Mouse (Mus musculus): ENCODE data around the gene Nup214.

Gene Nup214

GRCm38 (mm10) chr2:32047323-32047722, 73.1 kb downstream of the Nup214 start:
- DNase-seq: peak; percentile 86

DNA sequence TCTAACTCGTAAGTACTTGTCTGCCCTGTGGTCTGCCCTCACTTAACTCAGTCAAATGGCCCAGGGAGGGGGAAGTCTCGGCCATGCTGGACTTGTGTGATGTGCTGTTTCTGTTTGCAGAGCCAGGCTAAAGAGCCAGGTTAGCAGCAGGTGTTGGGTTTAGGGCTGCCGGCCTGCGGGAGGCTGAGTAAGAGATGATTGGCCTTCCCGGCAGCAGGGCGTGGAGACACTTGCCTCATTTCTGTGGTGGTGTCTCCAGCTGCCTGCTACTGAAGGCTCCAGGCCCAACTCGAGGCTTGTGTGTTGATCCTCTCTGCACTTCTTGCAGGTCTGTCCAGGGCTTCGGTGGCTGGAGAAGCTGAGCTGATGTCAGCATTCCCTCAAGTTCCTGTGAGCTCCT, 77.6 kb downstream of the Nup214 start:
- DNase-seq: peak; percentile 75

DNA sequence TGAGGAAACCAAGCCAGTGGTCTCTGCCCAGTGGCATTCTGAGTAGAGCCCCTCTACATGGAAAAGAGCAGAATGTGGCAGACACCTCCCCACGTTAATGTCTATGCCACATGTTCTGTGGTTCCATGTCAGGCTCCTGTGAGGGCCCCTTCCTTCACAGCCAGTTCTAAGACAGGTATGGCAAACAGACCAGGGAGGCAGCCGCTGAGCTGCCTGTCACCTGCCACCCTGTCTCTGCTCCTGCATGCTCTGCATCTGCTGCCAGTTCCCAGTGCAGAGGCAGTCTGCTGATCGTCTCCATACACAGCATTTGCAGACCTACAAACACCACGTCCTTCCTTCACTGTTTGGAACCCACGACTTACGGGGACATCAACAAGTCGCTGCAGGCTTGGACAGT, 78.2 kb downstream of the Nup214 start:
- DNase-seq: peak; percentile 69

DNA sequence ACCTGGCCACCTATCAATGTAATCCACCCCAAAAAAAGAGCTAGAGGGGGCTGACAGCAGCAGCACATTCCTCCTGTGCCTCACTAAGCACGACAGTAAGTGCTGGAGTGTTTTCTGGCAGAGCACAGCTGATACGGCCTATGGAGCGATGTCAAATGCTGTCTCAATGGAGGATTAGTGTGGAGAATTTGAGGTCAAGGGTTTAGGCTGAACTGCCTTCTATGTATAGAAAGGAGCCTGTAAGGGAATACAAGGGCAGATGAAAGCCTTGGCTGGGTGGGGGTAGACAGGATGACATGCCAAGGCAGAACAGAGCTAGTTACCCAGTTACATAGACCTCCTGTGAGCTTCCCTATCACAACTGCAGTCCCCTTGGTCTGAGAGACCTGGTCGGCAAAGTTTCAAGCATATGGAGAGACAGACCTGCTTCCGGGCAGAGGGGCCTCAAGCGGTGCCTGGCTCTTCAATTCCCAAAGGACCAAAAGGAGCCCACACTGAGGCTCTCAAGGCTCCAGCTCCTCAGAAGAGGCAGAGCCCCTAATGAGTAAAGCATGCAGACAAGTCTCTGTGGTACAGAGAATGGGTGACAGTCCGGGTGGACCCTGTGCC, 81.2 kb downstream of the Nup214 start:
- no peak for DNase-seq

GRCm38 (mm10) chr2:32056524-32056923, 82.3 kb downstream of the Nup214 start:
- DNase-seq: no peak

GRCm38 (mm10) chr2:32057360-32057759, 83.1 kb downstream of the Nup214 start:
- DNase-seq: no peak

DNA sequence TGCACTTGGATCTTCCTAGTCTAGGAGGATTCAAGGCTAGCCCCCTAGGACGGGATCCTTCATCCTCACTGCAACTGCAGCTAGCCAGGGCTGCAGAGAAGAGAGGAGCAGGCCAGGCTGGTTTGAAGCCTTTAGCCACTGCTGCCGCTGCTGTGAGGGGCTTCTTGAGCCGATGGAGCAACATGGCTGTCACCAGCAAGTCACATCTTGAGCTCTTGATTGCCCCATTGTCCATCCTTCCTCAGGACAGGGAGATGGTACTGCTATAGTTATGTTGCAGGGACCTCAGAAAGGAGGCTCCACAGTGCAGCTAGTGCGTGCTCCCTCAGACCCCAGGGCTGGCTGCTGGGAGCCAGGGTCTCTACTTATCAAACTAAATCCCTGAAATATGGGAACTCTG, 83.6 kb downstream of the Nup214 start:
- no peak for DNase-seq

DNA sequence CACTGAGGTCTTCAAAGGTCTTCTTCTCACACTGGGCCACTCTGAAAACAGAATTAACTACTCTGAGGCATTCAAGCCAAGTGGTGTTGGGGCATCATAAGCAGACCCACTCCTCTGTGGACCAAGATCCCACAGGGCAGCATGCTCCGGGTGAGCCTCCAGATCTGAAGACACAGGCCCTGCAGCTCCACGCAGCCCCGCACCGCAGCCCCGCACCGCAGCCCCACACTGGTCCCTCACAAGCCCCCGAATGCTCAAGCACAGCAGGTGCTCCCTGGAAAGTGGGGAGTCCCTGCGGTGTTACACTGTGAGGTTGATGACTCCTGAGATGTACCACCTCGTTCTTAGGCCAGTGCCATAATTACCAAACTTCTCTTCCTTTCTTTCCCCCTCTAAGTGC, 84.0 kb downstream of the Nup214 start:
- DNase-seq: peak; percentile 70

- no peak for DNase-seq
These were observed 84.5 kb downstream of the Nup214 start for GRCm38 (mm10) chr2:32058716-32059115.

DNA sequence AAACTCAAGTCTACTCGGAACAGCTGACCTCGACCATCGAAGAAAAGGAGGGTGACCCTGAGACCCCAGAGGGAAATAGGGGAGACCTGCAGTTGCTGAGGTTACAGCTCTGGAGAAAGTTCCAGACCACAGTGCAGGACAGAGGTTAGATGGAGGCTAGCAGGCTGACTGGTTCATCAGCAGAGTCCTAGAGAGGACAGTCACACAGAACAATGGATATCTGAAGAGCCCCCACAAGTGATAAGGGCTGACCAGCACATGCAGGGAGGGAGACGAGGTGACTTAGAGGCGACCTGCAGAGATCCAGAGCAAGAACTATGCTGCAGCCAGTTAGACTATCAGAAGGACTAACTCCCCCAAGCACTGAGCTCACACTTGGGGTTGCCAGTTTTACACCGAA, 85.4 kb downstream of the Nup214 start:
- DNase-seq: no peak

GRCm38 (mm10) chr2:32060228-32060805, 86.1 kb downstream of the Nup214 start:
- no peak for DNase-seq

DNA sequence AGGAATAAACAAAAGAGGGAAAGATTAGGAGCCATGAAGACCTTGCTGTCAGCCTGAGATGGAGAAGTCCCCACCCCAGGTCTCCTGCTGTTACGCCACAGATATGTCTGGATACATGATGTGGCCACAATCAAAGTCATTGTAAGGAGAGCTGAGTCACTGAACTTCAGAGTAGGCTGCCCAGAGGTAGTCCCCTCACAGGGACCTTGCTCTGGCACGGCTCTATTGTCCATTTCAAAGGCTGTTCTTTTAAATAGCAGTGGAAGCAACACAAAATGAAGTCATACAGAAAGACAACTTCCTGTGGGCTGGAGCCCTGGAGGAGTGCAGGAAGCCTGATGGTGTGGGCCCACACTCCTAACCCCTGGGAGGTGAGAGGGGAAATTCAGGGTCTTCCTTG, 87.0 kb downstream of the Nup214 start:
- no peak for DNase-seq

DNA sequence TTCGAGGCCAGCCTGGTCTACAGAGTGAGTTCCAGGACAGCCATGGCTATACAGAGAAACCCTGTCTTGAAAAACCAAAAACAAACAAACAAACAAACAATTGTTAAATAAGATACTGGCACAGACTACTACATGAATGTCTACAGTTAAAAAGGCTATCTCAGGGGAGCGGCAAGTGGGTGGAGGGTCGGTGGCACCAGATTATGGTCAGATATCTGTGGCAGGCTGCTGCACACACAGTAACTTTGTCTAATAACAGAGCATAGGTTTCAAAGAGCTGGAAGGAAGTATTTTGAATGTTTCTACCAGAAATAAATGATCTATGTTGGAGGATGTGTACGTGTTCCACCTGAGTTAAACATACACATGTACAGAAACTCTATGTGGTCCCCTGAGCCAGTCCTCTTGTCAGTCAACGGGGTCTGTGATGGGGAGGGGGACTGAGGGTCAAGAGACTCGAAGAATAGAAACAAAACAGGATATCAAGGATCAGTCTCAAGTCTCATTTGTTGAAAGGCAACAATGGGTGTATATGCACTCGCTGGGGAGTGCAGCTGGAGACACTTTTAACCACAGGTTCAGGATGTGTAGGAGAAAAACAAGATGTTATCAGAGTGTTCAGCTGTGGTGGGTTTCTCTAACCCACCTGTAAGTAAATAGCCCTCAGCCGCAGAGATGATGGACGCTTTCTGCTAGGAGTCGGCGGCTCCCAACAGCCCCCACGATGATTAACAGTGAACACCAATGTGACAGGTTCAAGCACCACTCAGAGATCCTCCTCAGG, 87.7 kb downstream of the Nup214 start:
- DNase-seq: peak; percentile 77

DNA sequence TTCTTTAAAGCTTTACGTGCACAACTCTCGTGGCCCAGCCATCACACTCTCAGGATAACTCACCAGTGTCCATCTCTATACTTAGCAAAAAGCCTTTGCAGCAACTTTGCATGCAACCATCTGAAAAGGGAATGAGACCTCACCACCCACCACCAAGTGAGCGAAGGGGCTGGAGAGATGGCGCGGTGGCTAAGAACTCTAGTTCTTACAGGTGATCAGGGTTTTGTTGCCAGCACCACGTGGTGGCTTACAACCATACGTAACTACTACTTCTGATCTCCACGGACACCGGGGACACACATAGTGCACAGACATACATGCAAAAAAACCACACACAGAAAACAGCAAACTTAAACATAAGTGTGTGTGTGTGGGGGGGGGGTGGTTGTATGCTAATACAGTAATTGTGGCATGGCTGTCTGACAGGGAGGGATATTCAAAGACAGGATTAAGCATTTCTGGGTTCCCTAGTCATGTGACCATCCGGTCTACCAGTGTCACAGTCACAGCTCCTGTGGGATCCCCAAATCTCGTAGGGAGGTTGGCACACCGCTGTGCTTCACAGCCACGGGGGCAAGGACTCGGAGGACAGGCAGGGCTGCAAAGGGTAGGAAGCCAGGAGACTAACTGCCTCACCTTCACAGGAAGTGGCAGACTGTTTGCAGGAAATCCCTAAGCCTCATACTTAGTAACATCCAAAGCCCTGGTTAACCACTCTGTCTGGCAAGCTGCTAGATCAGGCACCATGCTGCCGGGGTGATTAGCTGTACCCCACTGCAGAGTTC, 88.6 kb downstream of the Nup214 start:
- DNase-seq: peak; percentile 77

GRCm38 (mm10) chr2:32063451-32064151, 89.4 kb downstream of the Nup214 start:
- peak; percentile 56 for DNase-seq

DNA sequence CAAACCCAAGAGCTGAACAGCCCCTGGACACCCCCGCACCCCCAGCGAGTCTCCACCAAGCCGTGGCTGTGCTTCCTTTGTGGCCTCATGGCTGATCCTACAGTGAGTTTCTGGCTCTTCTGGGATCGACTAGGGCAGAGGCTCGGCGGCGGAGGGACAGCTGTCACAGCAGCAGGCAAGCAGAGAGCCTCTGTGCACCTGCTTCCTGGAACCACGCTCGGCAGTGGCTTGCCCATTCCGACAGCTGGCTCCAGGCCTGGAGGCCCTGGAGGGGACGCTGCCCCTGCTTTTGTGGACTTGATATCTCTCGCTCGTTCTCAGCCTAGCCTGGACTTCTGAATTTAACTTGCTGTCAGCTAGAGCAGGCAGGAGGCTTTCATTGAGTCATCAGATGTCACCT, 90.7 kb downstream of the Nup214 start:
- DNase-seq: peak; percentile 83

DNA sequence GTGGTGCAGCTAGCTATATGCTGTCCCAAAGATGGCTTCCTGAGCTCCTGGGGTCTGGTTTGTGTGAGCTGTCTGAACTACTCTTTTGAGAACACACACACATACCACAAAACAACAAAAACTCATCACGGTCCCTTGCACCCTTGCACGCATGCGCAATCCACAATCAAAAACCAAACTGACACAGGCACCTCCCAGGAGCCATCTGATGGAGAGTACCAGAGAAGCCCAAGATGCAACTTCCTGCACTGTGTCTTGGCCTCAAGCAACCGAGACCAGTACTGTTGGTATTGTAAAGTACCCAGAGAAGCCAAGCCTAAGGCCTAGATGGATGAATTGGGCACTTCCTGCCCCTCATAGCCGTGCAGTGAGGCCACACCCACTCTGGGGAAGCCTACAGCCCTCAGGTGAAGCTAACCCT, 91.1 kb downstream of the Nup214 start:
- peak; percentile 78 for DNase-seq

- DNase-seq: no peak
These were observed 91.8 kb downstream of the Nup214 start for GRCm38 (mm10) chr2:32066005-32066404.

GRCm38 (mm10) chr2:32068811-32069607, 94.8 kb downstream of the Nup214 start:
- no peak for DNase-seq

DNA sequence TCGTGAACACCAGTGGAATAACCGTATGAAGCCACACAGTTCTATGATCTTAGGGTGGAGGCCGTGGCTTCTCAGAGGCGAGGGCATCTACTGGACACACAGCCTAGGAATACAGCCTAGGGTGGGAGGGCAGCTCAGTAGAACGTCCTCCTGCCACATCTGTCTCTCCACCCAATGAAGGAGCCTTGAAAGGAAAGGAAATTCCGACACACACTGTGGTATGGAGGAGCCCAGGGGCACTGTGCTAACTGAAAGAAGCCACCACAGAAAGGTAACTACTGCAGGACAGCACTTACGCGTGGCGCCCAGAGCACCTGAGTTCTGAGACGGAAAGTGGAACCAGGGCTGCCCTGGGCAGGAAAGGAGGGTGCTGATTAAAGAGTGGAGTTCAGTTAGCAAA, 96.5 kb downstream of the Nup214 start:
- DNase-seq: no peak

GRCm38 (mm10) chr2:32074404-32074803, 100.2 kb downstream of the Nup214 start:
- no peak for DNase-seq

- DNase-seq: peak; percentile 19
These were observed 101.1 kb downstream of the Nup214 start for GRCm38 (mm10) chr2:32075368-32075767.
